Mouse (Mus musculus) ovary, adult 18-20 months (tissue): ENCODE results near the gene Pde7b.

Experiments
- DNase-seq: peaks from one replicate; pipeline ENCODE4 v3.0.0; 2022; ENCODE audit warnings: low spot score, mixed read lengths

The Pde7b gene

GRCm38 (mm10) chr10:20493826-20494455 is 230.9 kb downstream of the Pde7b start:
- DNase-seq, result no peak

DNA sequence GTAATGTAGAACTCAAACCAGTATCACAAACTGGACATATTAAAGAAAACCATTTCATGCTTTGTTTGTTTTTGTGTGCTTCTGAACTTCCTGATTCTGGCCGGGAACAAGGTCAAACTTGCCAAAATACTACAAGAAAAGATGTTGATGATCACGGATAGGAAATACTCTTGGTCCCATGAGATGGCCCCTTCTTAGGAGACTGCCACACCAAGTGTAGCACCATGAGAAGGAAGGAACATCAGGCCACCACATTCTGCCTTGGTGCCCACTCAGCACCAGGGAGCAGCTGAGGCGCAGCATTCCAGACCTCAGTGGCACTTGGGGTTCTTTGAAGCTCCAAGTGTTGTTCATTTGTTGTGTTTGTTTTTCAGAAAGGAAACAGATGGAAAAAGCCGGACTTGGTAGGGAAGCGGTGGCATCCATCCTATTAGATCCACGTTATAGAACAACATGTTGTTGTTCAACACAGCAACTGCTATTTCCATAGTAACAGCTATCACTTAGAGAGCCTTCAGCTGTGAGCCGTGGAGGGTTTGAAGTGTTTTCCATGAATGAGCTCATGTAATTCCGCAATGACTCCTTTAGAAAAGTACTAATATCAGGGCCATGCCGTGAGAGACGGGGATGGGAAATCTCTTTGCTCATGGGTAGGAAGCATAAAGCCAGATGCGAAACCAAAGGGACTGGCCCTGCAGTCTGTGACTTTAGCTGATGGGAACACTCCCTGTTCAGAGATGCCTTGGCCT is 232.5 kb downstream of the Pde7b start:
- DNase-seq, result no peak

DNA sequence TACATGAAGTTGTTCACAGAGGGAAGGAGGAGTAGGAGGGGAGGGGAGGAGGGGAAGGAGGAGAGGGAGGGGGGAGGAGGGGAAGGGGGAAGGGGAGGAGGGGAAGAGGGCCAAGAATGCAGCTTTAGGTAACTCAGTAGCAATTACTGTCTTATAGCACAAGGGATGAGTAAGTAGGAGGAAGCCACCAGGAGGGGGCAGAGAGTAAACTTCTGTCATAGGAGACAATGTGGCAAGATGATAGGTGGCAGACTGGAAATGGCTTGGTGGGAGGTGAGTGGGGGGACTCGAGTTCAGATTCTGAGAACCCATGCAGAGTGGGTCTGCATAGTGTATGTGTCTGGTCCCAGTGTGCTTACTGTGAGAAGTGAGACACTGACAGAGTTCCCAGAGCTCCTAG is 234.1 kb downstream of the Pde7b start:
- no peak for DNase-seq

DNA sequence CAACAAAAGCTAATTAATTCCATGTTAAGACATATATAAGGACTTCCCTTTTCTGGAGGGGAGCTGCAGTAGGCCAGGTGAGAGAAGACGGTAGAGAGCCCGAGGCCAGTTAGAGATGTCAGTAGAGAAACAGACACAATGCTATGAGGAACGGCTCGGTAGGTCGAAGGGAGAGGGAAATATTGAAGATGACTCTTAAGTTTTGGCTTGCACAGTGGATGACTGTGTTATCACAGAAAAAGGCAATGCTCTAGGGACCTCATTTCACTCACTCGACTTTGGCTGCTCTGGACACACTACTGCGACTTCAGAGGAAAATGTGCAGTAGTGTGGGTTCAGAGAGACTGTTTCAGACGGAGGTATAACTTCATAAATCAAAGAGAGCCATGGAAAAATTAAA is 234.6 kb downstream of the Pde7b start:
- DNase-seq, result no peak

DNA sequence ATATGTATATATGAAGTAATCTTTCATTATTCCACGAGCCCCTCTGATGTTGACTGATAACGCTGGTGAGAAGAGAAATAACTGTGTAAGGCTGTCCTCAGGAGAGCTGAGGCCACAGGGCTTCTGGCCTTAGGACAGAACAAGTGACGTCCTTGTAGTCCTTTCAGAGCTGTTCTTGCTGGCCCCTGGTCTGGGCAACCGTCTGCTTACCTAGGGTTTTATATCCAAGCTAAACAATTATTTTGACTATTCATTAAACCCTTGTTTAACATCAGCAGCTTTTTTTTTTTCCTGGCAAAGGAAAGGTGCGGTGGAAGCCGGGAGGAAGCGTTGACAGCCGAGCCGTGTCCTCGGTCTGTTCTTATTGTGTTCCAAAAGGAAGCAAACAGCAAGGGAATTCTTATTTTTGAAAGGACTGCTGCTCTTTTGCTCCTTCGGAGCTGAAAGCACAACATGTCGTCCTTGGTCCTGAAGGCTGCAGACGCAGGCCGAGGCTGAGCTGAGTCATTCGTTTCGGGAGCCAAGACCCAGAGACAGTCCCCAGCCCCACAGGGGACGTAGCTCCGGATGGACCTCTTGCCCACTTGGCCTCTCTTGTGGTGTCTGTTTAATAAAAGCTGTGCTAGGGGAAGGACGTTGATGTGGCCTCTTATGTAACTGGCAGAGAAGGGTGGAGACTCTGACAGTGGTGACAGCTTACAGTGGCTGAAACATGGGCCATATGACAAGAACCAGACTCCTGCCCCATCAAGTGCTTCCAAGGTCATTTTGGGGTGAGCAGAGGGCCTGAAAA is 238.2 kb downstream of the Pde7b start:
- peak; percentile 77 for DNase-seq

- no peak for DNase-seq
Measured at GRCm38 (mm10) chr10:20485816-20486215, 239.1 kb downstream of the Pde7b start.

DNA sequence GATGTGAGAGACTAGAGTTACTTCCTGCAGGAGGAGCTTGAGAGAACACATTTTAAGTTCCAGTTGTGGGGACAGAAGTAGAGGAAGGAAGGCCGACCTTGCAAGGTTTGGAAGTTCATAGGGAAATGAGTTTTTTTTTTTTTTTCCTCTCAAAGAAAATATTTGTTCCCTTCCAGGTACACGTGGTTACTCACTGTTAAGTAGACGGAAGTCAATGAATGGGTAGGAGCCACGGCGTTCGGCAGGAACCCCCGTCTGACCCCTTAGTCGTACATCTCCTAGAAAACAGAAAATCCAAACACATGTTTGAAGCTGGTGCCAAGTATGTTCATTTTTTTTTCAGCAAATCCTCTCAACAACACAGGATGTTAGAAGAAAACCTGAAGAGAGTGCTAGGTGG is 245.4 kb downstream of the Pde7b start:
- DNase-seq, result no peak

GRCm38 (mm10) chr10:20478456-20478855 is 246.4 kb downstream of the Pde7b start:
- no peak for DNase-seq

GRCm38 (mm10) chr10:20474831-20475230 is 250.0 kb downstream of the Pde7b start:
- DNase-seq, result no peak

GRCm38 (mm10) chr10:20474036-20474435 is 250.8 kb downstream of the Pde7b start:
- DNase-seq, result no peak

- DNase-seq, result no peak
Measured at GRCm38 (mm10) chr10:20473505-20473904, 251.4 kb downstream of the Pde7b start.

GRCm38 (mm10) chr10:20472007-20472406 is 252.9 kb downstream of the Pde7b start:
- no peak for DNase-seq

GRCm38 (mm10) chr10:20464631-20465030 is 260.2 kb downstream of the Pde7b start:
- DNase-seq, result no peak

- no peak for DNase-seq
Measured at GRCm38 (mm10) chr10:20463941-20464340, 260.9 kb downstream of the Pde7b start.

- DNase-seq, result no peak
Measured at GRCm38 (mm10) chr10:20462596-20462995, 262.3 kb downstream of the Pde7b start.

GRCm38 (mm10) chr10:20459657-20460350 is 265.1 kb downstream of the Pde7b start:
- no peak for DNase-seq

DNA sequence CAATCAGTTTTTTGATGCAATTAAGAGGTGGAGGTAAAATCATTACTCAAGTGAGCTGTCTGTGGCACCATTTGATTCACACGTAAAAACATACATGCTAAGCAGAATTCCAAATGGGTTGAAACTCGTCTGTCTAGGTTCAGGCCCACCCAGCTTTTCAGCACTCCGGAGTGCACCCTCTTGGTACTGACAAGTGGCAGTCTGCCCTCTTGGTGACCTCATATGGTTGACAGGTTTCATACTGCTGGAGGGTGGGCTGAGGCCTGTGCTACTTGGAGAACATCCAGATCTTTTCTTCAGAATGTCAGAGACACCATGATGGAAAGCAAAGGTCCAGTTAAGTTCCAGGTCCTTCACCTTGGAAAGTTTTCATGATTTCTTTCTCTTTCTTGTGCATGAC is 265.7 kb downstream of the Pde7b start:
- no peak for DNase-seq

- DNase-seq, result no peak
Measured at GRCm38 (mm10) chr10:20454387-20455065, 270.4 kb downstream of the Pde7b start.

DNA sequence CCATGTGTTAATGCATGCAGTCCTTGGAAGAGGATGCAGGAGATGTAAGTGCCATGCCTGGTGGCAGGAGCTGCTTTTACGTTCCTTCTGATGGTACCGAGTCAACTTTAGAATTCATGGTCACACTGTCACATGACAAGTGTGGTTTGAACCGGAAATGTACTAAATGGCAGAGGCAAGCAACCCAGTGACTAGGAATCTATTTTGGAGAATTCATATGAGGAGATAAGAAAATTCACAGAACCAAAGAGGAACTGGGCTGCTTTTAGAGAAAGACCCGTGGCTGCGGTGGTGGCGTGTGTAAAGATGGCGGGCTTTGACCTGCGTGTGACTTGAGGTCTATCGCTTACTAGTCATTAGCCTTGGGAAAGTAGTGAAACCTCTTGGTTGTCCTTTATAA is 287.4 kb downstream of the Pde7b start:
- DNase-seq, result no peak

DNA sequence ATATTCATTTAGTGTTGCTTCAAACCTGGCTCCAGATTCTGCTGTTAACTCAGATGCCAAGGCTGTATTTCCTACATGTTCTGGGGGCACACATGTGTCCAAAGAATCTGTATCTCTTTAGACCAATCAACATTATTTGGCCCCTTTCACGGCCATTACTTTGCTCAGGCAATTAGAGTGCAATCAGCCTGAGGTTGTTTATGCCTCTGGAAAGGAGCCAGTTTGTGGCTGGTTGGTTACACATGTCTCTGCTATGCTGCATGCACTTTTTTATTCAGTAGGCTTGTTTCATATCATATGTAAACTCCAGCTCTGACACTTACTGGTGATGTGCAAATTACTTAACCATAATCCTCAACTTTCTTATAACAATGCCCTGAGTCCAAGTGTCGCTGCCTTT is 287.9 kb downstream of the Pde7b start:
- DNase-seq, result no peak

DNA sequence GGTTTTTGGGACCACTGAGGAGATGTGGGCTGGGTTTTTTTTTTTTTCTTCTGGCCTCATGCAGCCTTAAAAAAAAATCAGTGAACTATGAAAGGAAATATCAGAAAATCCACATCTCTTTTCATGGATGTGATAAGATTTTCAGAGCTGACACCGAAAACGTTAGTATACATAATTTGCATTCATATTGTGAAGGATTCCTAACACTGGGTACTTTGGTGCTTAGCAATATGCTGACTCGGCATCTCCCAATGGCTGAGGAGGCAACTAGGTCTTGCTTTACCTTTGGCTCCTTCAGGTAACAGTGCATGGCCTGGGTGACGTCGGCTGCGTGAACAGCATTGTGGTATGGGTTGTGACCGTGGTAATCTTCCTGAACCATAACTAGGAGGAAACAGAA is 289.0 kb downstream of the Pde7b start:
- no peak for DNase-seq

GRCm38 (mm10) chr10:20431336-20431735 is 293.5 kb downstream of the Pde7b start:
- DNase-seq, result no peak
